Mouse (Mus musculus) left cerebral cortex, adult 9 months (tissue): Measurements from ENCODE around the gene Pdzd8.
A peak's percentile ranks its signal among the peaks of the same experiment; 100 is the strongest.

Experiments
- DNase-seq, 2 experiments: peaks; one replicate each; pipeline ENCODE4 v3.0.0; 2022; ENCODE audit warnings: low spot score in 2 of 2

Gene Pdzd8

DNA sequence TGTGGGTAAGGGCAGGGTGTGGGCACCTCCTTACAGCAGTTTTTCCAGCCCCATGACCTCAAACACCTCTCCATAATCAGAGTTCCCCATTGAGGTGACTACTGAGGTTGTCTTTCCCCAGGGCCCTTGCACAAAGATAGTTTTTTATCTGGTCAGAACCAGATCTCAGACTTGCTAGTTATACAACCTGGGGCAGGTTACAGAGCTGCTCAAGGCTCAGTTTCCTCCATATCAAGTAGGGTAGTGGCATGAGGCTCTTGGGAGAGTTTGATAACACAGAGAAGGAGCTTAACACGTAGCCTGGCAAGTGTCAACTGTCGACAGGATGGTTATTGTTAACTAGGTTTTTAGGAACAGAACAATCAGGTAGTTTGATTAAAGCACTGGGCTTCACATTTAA lies 9.3 kb upstream of the Pdzd8 start:
- DNase-seq = no peak

DNA sequence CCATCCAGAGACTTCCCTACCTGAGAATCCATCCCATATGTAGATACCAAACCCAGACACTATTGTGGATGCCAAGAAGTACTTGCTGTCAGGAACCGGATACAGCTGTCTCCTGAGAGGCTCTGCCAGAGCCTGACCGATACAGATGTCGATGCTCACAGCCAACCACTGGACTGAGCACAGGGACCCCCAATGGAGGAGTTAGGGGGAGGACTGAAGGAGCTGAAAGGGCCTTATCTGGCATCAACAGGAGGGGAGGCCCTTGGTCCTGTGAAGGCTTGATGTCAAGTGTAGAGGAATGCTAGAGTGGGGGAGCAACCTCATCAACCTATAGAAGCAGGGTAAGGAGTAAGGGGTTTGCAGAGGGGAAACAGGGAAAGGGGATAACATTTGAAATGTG lies 7.2 kb upstream of the Pdzd8 start:
- DNase-seq = no peak

GRCm38 (mm10) chr19:59351151-59351889 lies 5.7 kb upstream of the Pdzd8 start:
- DNase-seq = no peak

- no peak for DNase-seq
Observed at GRCm38 (mm10) chr19:59350273-59350903, 4.8 kb upstream of the Pdzd8 start.

- DNase-seq = no peak
Observed at GRCm38 (mm10) chr19:59349329-59349960, 3.9 kb upstream of the Pdzd8 start.

GRCm38 (mm10) chr19:59346325-59346724 lies 745 bp upstream of the Pdzd8 start:
- DNase-seq = no peak

- DNase-seq = peak in 1 of 2 experiments; percentile 24
Observed at GRCm38 (mm10) chr19:59345081-59345657, 411 bp downstream of the Pdzd8 start.

DNA sequence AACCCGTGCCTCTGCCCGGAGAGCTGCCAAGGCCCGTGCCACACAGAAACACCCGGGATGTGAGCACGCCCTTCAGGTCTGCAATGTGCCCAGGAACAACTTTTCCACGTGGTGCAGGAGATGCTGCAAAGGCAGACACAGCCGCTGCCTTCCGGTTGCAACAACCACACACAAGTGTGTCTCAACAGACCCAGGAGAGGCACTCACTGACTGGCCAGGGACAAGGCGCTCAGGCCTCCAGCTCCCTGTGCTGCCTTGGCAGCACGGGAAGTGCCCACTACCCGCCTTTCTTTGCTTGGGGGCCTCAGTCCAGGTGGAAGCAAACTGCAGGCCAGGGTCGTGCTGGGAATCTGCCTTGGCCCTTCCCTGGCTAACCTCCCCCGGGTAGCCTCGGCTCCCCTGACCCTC lies 1.3 kb downstream of the Pdzd8 start:
- peak in 1 of 2 experiments; percentile 6 for DNase-seq

GRCm38 (mm10) chr19:59342964-59343363 lies 2.6 kb downstream of the Pdzd8 start:
- DNase-seq = no peak

GRCm38 (mm10) chr19:59339908-59340307 lies 5.7 kb downstream of the Pdzd8 start:
- DNase-seq = no peak

- DNase-seq = no peak
Observed at GRCm38 (mm10) chr19:59337872-59338681, 7.5 kb downstream of the Pdzd8 start.

DNA sequence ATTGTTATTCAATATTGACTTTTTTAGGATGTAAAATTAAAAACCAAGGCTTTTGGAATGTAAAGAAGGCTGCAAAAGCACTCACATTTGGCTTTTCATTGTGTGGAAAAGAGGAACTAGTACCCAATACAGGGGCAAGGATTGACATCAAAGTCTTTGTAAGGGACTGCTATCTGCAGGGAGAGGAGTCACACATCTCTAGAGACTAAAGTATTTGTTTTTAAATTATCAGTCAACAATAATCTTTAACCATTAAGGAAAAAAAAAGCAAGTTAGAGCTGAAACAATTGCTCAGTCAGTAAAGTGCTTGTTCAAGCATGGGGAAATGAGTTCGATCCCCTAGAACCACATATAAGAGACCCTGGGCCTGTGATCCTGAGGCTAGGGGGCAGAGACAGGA lies 8.9 kb downstream of the Pdzd8 start:
- no peak for DNase-seq

- DNase-seq = no peak
Observed at GRCm38 (mm10) chr19:59330816-59331225, 14.8 kb downstream of the Pdzd8 start.

- DNase-seq = no peak
Observed at GRCm38 (mm10) chr19:59321990-59322389, 23.6 kb downstream of the Pdzd8 start, which contains the start of gene Rps12-ps3. Rps12-ps3 (plus strand) TSS chr19:59322290.

- peak in 1 of 2 experiments; percentile 16 for DNase-seq
Observed at GRCm38 (mm10) chr19:59316571-59316970, 29.0 kb downstream of the Pdzd8 start.

- no peak for DNase-seq
Observed at GRCm38 (mm10) chr19:59315308-59315707, 30.3 kb downstream of the Pdzd8 start.

DNA sequence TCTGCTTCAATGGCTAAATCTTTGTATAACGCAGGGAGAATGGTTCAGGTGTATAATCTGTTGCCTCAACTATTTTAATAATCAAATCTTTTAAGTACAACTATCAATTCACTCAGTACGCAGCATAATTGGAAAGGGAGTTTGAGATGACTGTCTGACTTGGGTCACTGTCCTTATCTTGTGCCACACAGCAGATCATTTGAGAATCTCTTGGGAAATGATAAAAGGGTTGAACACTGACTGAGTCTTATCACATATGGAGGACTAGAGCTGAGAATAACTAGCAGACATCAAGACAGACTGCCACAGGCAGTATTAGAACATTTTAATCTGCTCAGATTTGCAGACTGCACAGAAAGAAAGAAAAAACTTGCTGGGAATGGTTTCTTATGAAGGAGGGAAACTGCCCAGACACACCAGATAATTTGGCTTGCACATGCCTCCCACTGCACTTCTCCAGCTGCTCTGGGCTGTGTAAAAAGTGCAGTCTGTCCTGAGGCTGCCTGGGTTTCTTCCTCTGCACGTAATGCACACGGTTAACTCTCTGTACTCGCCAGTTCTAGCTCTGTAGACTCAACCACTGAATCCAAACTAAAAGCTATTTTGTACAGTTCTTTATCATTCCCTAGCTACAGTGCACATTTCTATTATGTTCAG lies 53.3 kb downstream of the Pdzd8 start:
- peak in 1 of 2 experiments; percentile 25 for DNase-seq

- DNase-seq = no peak
Observed at GRCm38 (mm10) chr19:59289811-59290210, 55.8 kb downstream of the Pdzd8 start.

DNA sequence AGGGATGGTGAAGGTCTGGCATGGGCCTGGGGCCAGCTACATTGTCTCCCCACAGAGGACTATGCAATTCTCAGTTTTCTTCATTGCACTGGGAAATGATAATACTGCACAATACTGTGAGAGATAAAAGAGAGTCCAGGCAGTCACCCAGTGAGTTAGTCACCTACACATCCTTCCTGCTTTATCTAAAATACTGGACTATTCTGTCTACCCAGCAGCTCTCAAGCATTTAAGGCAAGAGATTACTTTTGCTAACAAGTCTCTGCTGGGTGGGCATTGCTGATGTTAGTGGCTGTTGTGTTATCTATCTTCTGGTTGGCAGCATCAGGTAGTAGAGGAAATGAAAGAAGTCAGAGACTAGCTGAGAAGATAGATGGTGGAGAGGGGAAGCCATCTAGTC lies 56.5 kb downstream of the Pdzd8 start:
- DNase-seq = no peak

- DNase-seq = no peak
Observed at GRCm38 (mm10) chr19:59282001-59282400, 63.6 kb downstream of the Pdzd8 start.

DNA sequence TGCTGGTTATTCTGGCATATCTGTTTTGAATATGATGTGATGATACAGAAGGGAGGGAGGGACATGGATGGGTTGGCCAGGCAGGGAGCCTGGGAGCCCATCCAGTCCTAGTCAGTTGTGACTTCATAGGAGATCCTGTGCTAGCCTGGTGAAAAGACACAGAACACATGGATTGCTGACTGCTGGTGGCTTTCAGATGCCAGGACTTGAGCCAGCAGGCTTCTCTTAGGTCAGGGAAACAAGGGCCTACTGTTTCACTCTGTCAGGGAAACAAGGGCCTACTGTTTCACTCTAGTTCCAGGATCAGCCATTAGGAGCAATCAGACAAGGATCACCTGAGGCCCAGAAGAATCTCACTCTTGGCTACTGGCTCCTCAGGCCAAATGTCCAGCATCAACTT lies 64.7 kb downstream of the Pdzd8 start:
- peak in 1 of 2 experiments; percentile 16 for DNase-seq
